Mouse (Mus musculus) ES-E14 (cell line): ENCODE measurements around the gene Gm5447. TPM values are rescaled to one million over a fixed set of nuclear protein-coding genes. Genes with fewer than 3 reads are reported as not detected.

Source experiments
- DNase-seq: peaks from one replicate; pipeline ENCODE4 v3.0.0-alpha.2; 2013; ENCODE audit warnings: low read depth, low spot score
- H3K27ac ChIP-seq: 2 replicates; pipeline ENCODE4 v1.5.1; 2012; ENCODE audit warnings: low read depth, mild to moderate bottlenecking, low read length, moderate library complexity, mixed read lengths; ENCODE audit not compliant: poor library complexity, insufficient read depth, severe bottlenecking
- H3K36me3 ChIP-seq: 2 replicates; pipeline ENCODE4 v1.6.1; 2012; ENCODE audit warnings: mild to moderate bottlenecking, low read length, moderate library complexity, mixed read lengths; ENCODE audit not compliant: control insufficient read depth, poor library complexity, insufficient read depth, severe bottlenecking
- H3K4me1 ChIP-seq, 2 experiments: fragments of 150-350 bp in 1 of 2; sonication (generic) in 1 of 2; 2 replicates each; pipeline ENCODE4 v1.6.1; 2012; ENCODE audit warnings: low read length in 2 of 2, mild to moderate bottlenecking in 1 of 2, mixed read lengths in 1 of 2; ENCODE audit not compliant: control insufficient read depth in 2 of 2, insufficient read depth in 2 of 2, poor library complexity in 1 of 2
- H3K4me3 ChIP-seq, 2 experiments: fragments of 150-350 bp in 1 of 2; sonication (generic) in 1 of 2; 2 replicates each; pipeline ENCODE4 v1.5.1; 2012; ENCODE audit warnings: low read length in 2 of 2, low read depth in 1 of 2, mild to moderate bottlenecking in 1 of 2, mixed read lengths in 1 of 2; ENCODE audit not compliant: insufficient read depth in 1 of 2, poor library complexity in 1 of 2, severe bottlenecking in 1 of 2
- H3K9ac ChIP-seq: 2 replicates; pipeline ENCODE4 v1.6.1; 2012; ENCODE audit warnings: low read depth, mild to moderate bottlenecking, low read length, mixed read lengths; ENCODE audit not compliant: poor library complexity, insufficient read depth, severe bottlenecking
- H3K9me3 ChIP-seq: fragments of 150-350 bp; sonication (generic); 2 replicates; pipeline ENCODE4 v1.6.1; 2012; ENCODE audit warnings: low read depth, mild to moderate bottlenecking, low read length; ENCODE audit not compliant: control insufficient read depth, insufficient read depth
- CHD2 ChIP-seq: IDR thresholded peaks from 2 replicates; pipeline ENCODE4 v1.6.1; 2014; ENCODE audit warnings: mild to moderate bottlenecking, low read depth, low read length, inconsistent platforms
- HCFC1 ChIP-seq: IDR thresholded peaks from 2 replicates; pipeline ENCODE4 v1.6.1; 2012; ENCODE audit warnings: low read length, inconsistent platforms, borderline replicate concordance; ENCODE audit not compliant: insufficient read depth
- MAFK ChIP-seq: IDR thresholded peaks from 2 replicates; pipeline ENCODE4 v1.6.1; 2014; ENCODE audit warnings: mild to moderate bottlenecking, low read depth, low read length, inconsistent platforms; ENCODE audit not compliant: insufficient read depth
- ZC3H11A ChIP-seq: IDR thresholded peaks from 2 replicates; pipeline ENCODE4 v1.6.1; 2012; ENCODE audit warnings: low read depth, mild to moderate bottlenecking, inconsistent platforms, low read length, borderline replicate concordance
- ZNF384 ChIP-seq: IDR thresholded peaks from 2 replicates; pipeline ENCODE4 v1.6.1; 2012; ENCODE audit warnings: low read depth, low read length, inconsistent platforms
- in situ Hi-C, 2 experiments: fragments of 600-800 bp; cut with MboI; formaldehyde crosslinking; loops; one replicate each; pipeline ENCODE4 v1.15.1; 2025; ENCODE audit warnings: low sequenced_read_pairs in 2 of 2, inconsistent platforms in 1 of 2; ENCODE audit not compliant: unreplicated experiment in 2 of 2
- total RNA-seq: library from RNA; depleted of rRNA; stranded (reverse); fragments of 300-350 nt; gene quantifications from 2 replicates; pipeline ENCODE4 v1.2.3, GENCODE M21; 2012; rRNA removed

Gene Gm5447
- total RNA-seq, result 0.11 TPM in 1 of 2 replicates, not detected in the other

DNA sequence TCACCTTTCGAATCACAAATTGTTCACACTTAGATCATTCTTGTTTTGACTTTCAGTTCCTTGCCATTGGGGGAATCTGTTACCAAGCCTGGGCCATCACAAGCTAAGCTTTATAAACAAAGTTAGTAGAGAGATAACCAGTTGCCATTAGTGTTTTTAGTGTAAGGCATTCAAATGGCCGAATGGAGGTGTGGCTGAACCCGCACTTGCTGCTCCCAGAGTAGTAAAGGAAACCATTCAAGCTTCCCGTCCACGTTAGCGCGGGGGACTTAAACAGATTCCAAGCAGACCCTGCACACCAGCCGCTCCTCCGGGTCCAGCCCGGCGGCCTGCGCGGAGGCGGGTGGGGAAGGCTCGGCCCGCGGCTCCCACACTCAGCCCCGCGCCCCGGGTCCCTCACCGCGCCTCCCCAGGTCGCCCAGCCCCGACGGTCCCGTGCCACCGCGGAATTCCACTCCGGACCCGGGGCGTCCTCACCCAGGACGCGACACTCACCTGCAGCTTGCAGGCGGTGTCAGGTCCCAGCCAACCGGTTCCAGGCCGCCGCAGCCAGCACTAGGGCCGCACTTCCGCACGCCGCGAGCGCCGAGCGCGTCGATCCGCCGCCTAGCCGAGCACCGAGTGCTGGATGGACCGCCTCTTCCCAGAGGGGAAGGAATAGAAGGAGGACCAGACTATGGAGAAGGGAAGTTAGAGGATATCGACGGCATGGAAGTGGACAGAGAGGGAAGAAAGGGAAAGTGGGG lies at the start of gene Gm5447, which contains the start of gene Exoc2:
Gene Gm5447 (plus strand): TSS at position 704 of the 746 bp plus-strand sequence.
Gene Exoc2 (minus strand): TSS at position 593 of the 746 bp plus-strand sequence.
- Histone ChIP-seq H3K36me3 (no peaks in the 10 kb centered on the region), H3K9ac (peak within 1 kb of the TSS; percentile 79), H3K4me1 (peaks cover 0 to 2% of the 10 kb centered on the region in 2 experiments; a peak in 1 of 4 replicates), H3K9me3 (no peaks in the 10 kb centered on the region), H3K27ac (peak within 1 kb of the TSS; percentile 43; the same call in 1 of the 2 replicates), H3K4me3 (peak within 1 kb of the TSS; percentile 81 to 89)
- TF ChIP-seq HCFC1 (peak; percentile 86), ZNF384 (no peak)
- in situ Hi-C loops, result no loop called here
- peak; percentile 72 for DNase-seq

DNA sequence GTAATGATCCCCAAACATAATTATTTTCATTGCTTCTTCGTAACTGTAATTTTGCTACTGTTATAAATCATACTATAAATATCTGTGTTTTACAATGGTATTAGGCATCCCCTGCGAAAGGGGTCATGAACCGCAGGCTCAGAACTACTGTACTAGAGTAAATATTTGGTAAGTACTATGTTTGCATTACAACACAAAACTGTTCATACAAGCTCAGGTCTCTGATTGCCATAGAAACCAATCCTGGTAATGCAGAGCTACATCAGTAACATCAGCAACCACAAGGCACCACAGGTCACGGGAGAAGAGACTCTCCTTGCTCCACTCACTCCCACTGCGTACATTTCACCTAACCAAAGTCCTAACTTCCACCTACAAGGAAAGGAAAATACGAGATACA lies 49.7 kb upstream of the Gm5447 start:
- Histone ChIP-seq H3K4me1 (no peaks in the 10 kb centered on the region), H3K4me3 (no peak overlapping the region), H3K9me3 (no peaks in the 10 kb centered on the region), H3K9ac (no peak overlapping the region), H3K27ac (no peak overlapping the region), H3K36me3 (no peaks in the 10 kb centered on the region; the same call in 1 of the 2 replicates)
- TF ChIP-seq HCFC1 (no peak), ZNF384 (no peak), MAFK (no peak)
- no peak for DNase-seq
- in situ Hi-C loops, result no loop called here

- Histone ChIP-seq H3K9me3 (no peaks in the 10 kb centered on the region), H3K27ac (no peak overlapping the region), H3K4me1 (no peaks in the 10 kb centered on the region), H3K9ac (no peak overlapping the region), H3K4me3 (no peak overlapping the region), H3K36me3 (peaks cover 4% of the 10 kb centered on the region)
- TF ChIP-seq MAFK (no peak), ZC3H11A (no peak), ZNF384 (no peak), CHD2 (no peak), HCFC1 (no peak)
- DNase-seq, result no peak
- in situ Hi-C loops, result no loop called here
Observed at GRCm38 (mm10) chr13:30929119-30929518, 44.9 kb upstream of the Gm5447 start.

DNA sequence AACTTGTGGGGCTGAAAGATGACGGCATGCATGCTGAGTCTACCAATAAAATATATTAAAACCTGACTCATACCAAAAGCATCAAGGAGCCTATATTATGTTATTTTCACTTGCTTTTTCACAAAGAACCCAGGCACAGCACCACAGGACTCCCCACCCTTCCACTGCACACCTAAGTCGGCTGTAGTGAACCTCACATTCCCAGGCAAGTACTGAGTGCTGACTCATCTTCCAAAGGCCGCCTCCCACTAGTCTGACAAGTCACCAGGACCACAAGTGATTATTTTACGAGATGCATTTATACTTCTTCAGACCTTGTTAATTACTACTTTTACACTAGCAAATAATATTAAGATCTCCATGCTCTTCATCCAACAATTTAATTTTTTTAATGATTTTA lies 42.4 kb upstream of the Gm5447 start:
- Histone ChIP-seq H3K27ac (no peak overlapping the region), H3K4me1 (no peaks in the 10 kb centered on the region), H3K9ac (no peak overlapping the region), H3K36me3 (peaks cover 4% of the 10 kb centered on the region), H3K4me3 (no peak overlapping the region), H3K9me3 (no peaks in the 10 kb centered on the region)
- peak; percentile 64 for TF ChIP-seq MAFK
- no peak for TF ChIP-seq ZC3H11A
- DNase-seq, result no peak
- in situ Hi-C loops, result no loop called here

DNA sequence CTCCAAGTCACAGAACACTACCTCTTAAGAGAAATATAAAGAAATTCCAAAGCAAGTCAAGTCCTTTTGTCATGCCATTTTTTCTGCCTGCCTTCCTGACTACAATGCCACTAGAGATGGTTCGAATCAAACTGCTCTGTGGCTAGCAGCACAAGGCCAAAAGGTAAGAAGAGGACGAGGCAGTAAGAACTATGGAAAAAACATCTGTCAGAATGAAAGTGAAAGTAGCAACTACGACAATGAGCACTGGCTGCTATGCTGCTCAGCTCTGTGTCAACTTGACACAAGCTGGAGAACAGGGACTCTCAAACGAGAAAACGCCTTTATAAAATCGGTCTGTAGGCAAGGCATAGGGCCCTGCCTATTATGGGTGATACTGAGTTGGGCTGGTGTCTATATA lies 41.0 kb upstream of the Gm5447 start:
- H3K36me3 ChIP-seq, result peaks cover 4% of the 10 kb centered on the region
- no peaks in the 10 kb centered on the region for H3K9me3 ChIP-seq
- no peak overlapping the region for H3K27ac ChIP-seq
- no peak for DNase-seq
- TF ChIP-seq ZNF384, result no peak
- no peak for TF ChIP-seq MAFK
- no peak for TF ChIP-seq HCFC1
- no peak for TF ChIP-seq CHD2
- no peak for TF ChIP-seq ZC3H11A
- H3K9ac ChIP-seq, result no peak overlapping the region
- no peak overlapping the region for H3K4me3 ChIP-seq
- H3K4me1 ChIP-seq, result no peaks in the 10 kb centered on the region
- in situ Hi-C loops, result no loop called here
